9 mouse cellular contexts compared by ENCODE assay signal in genomic region chr2:58568841-58569645, GRCm38 (mm10). TPM values are rescaled to one million over a fixed set of nuclear protein-coding genes. Genes with fewer than 3 reads are reported as not detected.
A peak's percentile ranks its signal among the peaks of the same experiment; 100 is the strongest.
DNase-seq lines count a peak whose midpoint lies in the region; ATAC-seq lines count a peak whose summit lies in the region.
"Had no signal": no experiment of that assay in that cellular context is flagged by ENCODE, and none has a peak within 500 bp of the region (broad histone marks: within the 10 kb centered on the region; RNA-seq: fewer than 3 reads in every experiment).

No protein-coding gene starts in this region.

- intact Hi-C loops in heart, postnatal 10 days (cut with DNase I) = loop anchor here (5.0 kb wide), 2 partner anchors 52 to 98 kb away; no protein-coding TSS in a partner anchor
- intact Hi-C loops in left cerebral cortex, postnatal 36 days (cut with DNase I) = loop anchor here (5.0 to 10.0 kb wide), 3 partner anchors 54 to 98 kb away; no protein-coding TSS in a partner anchor

- DNase-seq in heart, postnatal 10 days = no peak
- DNase-seq in embryonic facial prominence, embryonic 10.5 days (ENCODE audit: low spot score) = no peak
- DNase-seq in ovary, postnatal 14 days (ENCODE audit: low spot score) = no peak
- DNase-seq in left cerebral cortex, postnatal 36 days (ENCODE audit: low spot score in 2 of 2) = no peak
- DNase-seq in frontal cortex, adult 2 months (ENCODE audit: extremely low spot score in 1 of 2, low spot score in 1 of 2) = no peak

- H3K9ac ChIP-seq in heart, embryonic 14.5 days (ENCODE audit: low read length) = peak overlapping the region; percentile 96
- H3K9ac ChIP-seq in hindbrain, embryonic 12.5 days = peak overlapping the region; percentile 95; the same call in 1 of the 2 replicates
- H3K9ac ChIP-seq in midbrain, embryonic 12.5 days (replicated peaks) = no peak overlapping the region

- no peaks in the 10 kb centered on the region for H3K27me3 ChIP-seq in heart, embryonic 14.5 days (ENCODE audit: control insufficient read depth, insufficient read depth, low read length)
- H3K27me3 ChIP-seq in embryonic facial prominence, embryonic 10.5 days (replicated peaks; ENCODE audit: low read depth, poor library complexity, severe bottlenecking) = no peaks in the 10 kb centered on the region
- no peaks in the 10 kb centered on the region for H3K27me3 ChIP-seq in hindbrain, embryonic 12.5 days
- no peaks in the 10 kb centered on the region for H3K27me3 ChIP-seq in midbrain, embryonic 12.5 days
- H3K27me3 ChIP-seq: CH12.LX had no signal

- no peak overlapping the region; a peak in 1 of 4 replicates for H3K4me3 ChIP-seq in heart, embryonic 14.5 days (ENCODE audit: control insufficient read depth in 1 of 2, insufficient read depth in 1 of 2, low read depth in 1 of 2, low read length in 2 of 2)
- peak overlapping the region; percentile 94; the same call in 1 of the 2 replicates for H3K4me3 ChIP-seq in embryonic facial prominence, embryonic 10.5 days
- H3K4me3 ChIP-seq in hindbrain, embryonic 12.5 days = no peak overlapping the region
- H3K4me3 ChIP-seq in midbrain, embryonic 12.5 days = peak overlapping the region; percentile 90; the same call in 1 of the 2 replicates

- H3K4me2 ChIP-seq in heart, embryonic 14.5 days (ENCODE audit: low read length) = peak overlapping the region; percentile 75
- peak overlapping the region; percentile 67 for H3K4me2 ChIP-seq in hindbrain, embryonic 12.5 days (replicated peaks)
- peak overlapping the region; percentile 69 for H3K4me2 ChIP-seq in midbrain, embryonic 12.5 days (replicated peaks)

- H3K9me3 ChIP-seq in heart, embryonic 14.5 days (ENCODE audit: control insufficient read depth, low read length) = no peaks in the 10 kb centered on the region
- H3K9me3 ChIP-seq in embryonic facial prominence, embryonic 10.5 days = no peaks in the 10 kb centered on the region
- H3K9me3 ChIP-seq in hindbrain, embryonic 12.5 days (replicated peaks) = no peaks in the 10 kb centered on the region
- H3K9me3 ChIP-seq in midbrain, embryonic 12.5 days = no peaks in the 10 kb centered on the region

- 72% methylated on average over 4 of the region's 4 CpGs for WGBS in heart, embryonic 14.5 days
- WGBS in embryonic facial prominence, embryonic 10.5 days = 75% methylated on average over 4 of the region's 4 CpGs
- 65% methylated on average over 4 of the region's 4 CpGs for WGBS in hindbrain, embryonic 12.5 days
- WGBS in midbrain, embryonic 12.5 days = 73% methylated on average over 4 of the region's 4 CpGs

- H3K36me3 ChIP-seq in heart, embryonic 14.5 days (ENCODE audit: control insufficient read depth, insufficient read depth, low read length) = no peaks in the 10 kb centered on the region
- H3K36me3 ChIP-seq in embryonic facial prominence, embryonic 10.5 days (replicated peaks) = no peaks in the 10 kb centered on the region
- H3K36me3 ChIP-seq in hindbrain, embryonic 12.5 days = no peaks in the 10 kb centered on the region
- H3K36me3 ChIP-seq in midbrain, embryonic 12.5 days = no peaks in the 10 kb centered on the region

- H3K4me1 ChIP-seq in heart, embryonic 14.5 days (ENCODE audit: control insufficient read depth in 2 of 2, insufficient read depth in 2 of 2, low read length in 2 of 2) = peaks cover 17 to 23% of the 10 kb centered on the region in 2 experiments
- H3K4me1 ChIP-seq in embryonic facial prominence, embryonic 10.5 days = peaks cover 36% of the 10 kb centered on the region
- H3K4me1 ChIP-seq in hindbrain, embryonic 12.5 days = peaks cover 31% of the 10 kb centered on the region
- peaks cover 33% of the 10 kb centered on the region for H3K4me1 ChIP-seq in midbrain, embryonic 12.5 days

- peak overlapping the region; percentile 80 to 99 for H3K27ac ChIP-seq in heart, embryonic 14.5 days (replicated peaks in 1 of 2; ENCODE audit: control insufficient read depth in 1 of 2, insufficient read depth in 1 of 2, low read depth in 2 of 2, low read length in 2 of 2)
- no peak overlapping the region for H3K27ac ChIP-seq in embryonic facial prominence, embryonic 10.5 days (replicated peaks)
- H3K27ac ChIP-seq in hindbrain, embryonic 12.5 days = peak overlapping the region; percentile 99
- 0 out of 2 replicates have a peak overlapping the region, but pooled peaks have one; percentile 97 for H3K27ac ChIP-seq in midbrain, embryonic 12.5 days (replicated peaks)

- ATAC-seq in heart, embryonic 14.5 days (ENCODE audit: insufficient number of reproducible peaks, insufficient read depth, low FRiP score, low read depth) = no peak
- no peak for ATAC-seq in hindbrain, embryonic 12.5 days (ENCODE audit: low FRiP score)
- no peak for ATAC-seq in midbrain, embryonic 12.5 days (ENCODE audit: low FRiP score, low read depth)

RNA-seq across cellular contexts. Expression of gene Upp2, which starts 1.9 kb away (rescaled TPM):
- 6.1 and 7.5 TPM in 2 replicates for polyA plus RNA-seq in heart, embryonic 14.5 days (2014; fragmentation: Nextera tagmentation; extraction: Ambion mirVana)
- total RNA-seq in heart, postnatal 10 days (2021) = 1 to 10 TPM; 1.8 to 2.6 TPM
- 4.6 and 6.3 TPM in 2 replicates for polyA plus RNA-seq in embryonic facial prominence, embryonic 10.5 days (2016; fragmentation: Nextera tagmentation; extraction: Ambion mirVana)
- polyA plus RNA-seq in hindbrain, embryonic 12.5 days (2016; fragmentation: Nextera tagmentation; extraction: Ambion mirVana) = 8.5 and 10.9 TPM in 2 replicates
- 7.4 and 8.1 TPM in 2 replicates for polyA plus RNA-seq in midbrain, embryonic 12.5 days (2016; fragmentation: Nextera tagmentation; extraction: Ambion mirVana)
- 10 to 100 TPM; 28.9 to 35.9 TPM for total RNA-seq in left cerebral cortex, postnatal 36 days (2021)
- polyA plus RNA-seq in frontal cortex, adult 2 months (2012; rRNA removed) = 41.0 and 43.3 TPM in 2 replicates
- total RNA-seq: CH12.LX had no signal

RNA-seq across cellular contexts. Expression of gene Acvr1, which starts 2.1 kb away (rescaled TPM):
- 12.5 and 12.6 TPM in 2 replicates for polyA plus RNA-seq in heart, embryonic 14.5 days (2014; fragmentation: Nextera tagmentation; extraction: Ambion mirVana)
- total RNA-seq in heart, postnatal 10 days (2021) = 10 to 100 TPM; 24.2 to 31.8 TPM
- 3.7 and 4.3 TPM in 2 replicates for polyA plus RNA-seq in embryonic facial prominence, embryonic 10.5 days (2016; fragmentation: Nextera tagmentation; extraction: Ambion mirVana)
- 5.4 and 5.6 TPM in 2 replicates for polyA plus RNA-seq in hindbrain, embryonic 12.5 days (2016; fragmentation: Nextera tagmentation; extraction: Ambion mirVana)
- 3.8 and 4.7 TPM in 2 replicates for polyA plus RNA-seq in midbrain, embryonic 12.5 days (2016; fragmentation: Nextera tagmentation; extraction: Ambion mirVana)
- total RNA-seq in left cerebral cortex, postnatal 36 days (2021) = 10 to 100 TPM; 31.0 to 31.3 TPM
- 31.6 and 34.4 TPM in 2 replicates for polyA plus RNA-seq in frontal cortex, adult 2 months (2012; rRNA removed)
- total RNA-seq: CH12.LX had no signal

Comparison
In these comparisons a context has a peak if more than half of its experiments do, and no peak if none do; other contexts are left out.
1. H3K4me3 ChIP-seq: peak in embryonic facial prominence, embryonic 10.5 days (single experiment) and midbrain, embryonic 12.5 days (single experiment); none in heart, embryonic 14.5 days (0 of 2) and hindbrain, embryonic 12.5 days (single experiment).
2. Peak in every context shown above with its lines, with median percentiles within 50 percentile points of each other: H3K4me2 ChIP-seq.